Mouse (Mus musculus) G1E (cell line): Measurements from ENCODE around the gene Slc5a6.

Experiments
- CTCF ChIP-seq: IDR thresholded peaks from 2 replicates; pipeline ENCODE4 v1.5.1; 2012; ENCODE audit warnings: low read depth, low read length, inconsistent platforms, mixed read lengths
- GATA1 ChIP-seq: IDR thresholded peaks from 2 replicates; pipeline ENCODE4 v1.6.1; 2012; ENCODE audit warnings: borderline replicate concordance, low read length, inconsistent platforms, mixed read lengths
- GATA2 ChIP-seq: IDR thresholded peaks from 2 replicates; pipeline ENCODE4 v1.6.1; 2012; ENCODE audit warnings: low read depth, low read length, inconsistent platforms, borderline replicate concordance
- POLR2AphosphoS5 ChIP-seq: IDR thresholded peaks from 2 replicates; pipeline ENCODE4 v1.6.1; 2012; ENCODE audit warnings: low read depth, low read length, inconsistent platforms; ENCODE audit not compliant: insufficient replicate concordance
- TAL1 ChIP-seq: conservative IDR thresholded peaks from 2 replicates; pipeline ENCODE4 v1.6.1; 2012; ENCODE audit warnings: low read depth, low read length, inconsistent platforms, mixed read lengths

- TF ChIP-seq CTCF: no peak
- TF ChIP-seq GATA1: no peak
- TF ChIP-seq POLR2AphosphoS5: no peak
- no peak for TF ChIP-seq GATA2
- no peak for TF ChIP-seq TAL1
Measured at GRCm38 (mm10) chr5:30999324-30999723, 49.4 kb downstream of the Slc5a6 start.
